In the genomic region with DNA sequence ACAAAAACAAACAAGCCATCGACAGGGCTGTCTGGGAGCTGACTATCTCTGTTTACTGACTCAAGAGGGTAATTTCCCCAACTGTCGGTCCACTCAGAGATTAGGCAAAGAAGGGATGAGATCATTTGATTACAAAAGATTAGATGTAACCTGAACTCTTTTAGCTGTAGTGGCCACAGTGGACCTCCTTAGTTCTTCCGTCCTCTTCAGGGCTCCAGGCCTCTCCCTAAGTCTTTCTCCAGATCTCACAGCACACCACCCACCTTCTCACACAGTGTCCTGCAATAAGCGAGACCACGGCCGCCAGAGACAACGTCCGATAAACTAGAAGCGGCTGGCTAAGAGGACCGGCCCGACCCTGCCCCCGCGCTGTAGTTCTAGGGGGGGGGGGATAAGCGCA, we compare ENCODE assay signal across 9 mouse cellular contexts. TPM values are rescaled to one million over a fixed set of nuclear protein-coding genes. Genes with fewer than 3 reads are reported as not detected.
DNase-seq lines count a peak whose midpoint lies in the region; ATAC-seq lines count a peak whose summit lies in the region.
"Had no signal": no experiment of that assay in that cellular context is flagged by ENCODE, and none has a peak within 500 bp of the region (broad histone marks: within the 10 kb centered on the region; RNA-seq: fewer than 3 reads in every experiment).

No protein-coding gene starts in this region.

- peak; percentile 9; the same call in 1 of the 2 replicates for ATAC-seq in heart, embryonic 13.5 days (ENCODE audit: extremely low read depth, insufficient number of reproducible peaks, low FRiP score, low TSS enrichment)
- ATAC-seq in activated CD4-positive, CD25-positive, alpha-beta regulatory T cell, adult 4 months: peak; percentile 28
- ATAC-seq in hindbrain, embryonic 13.5 days (ENCODE audit: low FRiP score): peak; percentile 41
- peak; percentile 2; the same call in 1 of the 2 replicates for ATAC-seq in megakaryocyte progenitor cell, adult 5-6 weeks (replicated peaks; ENCODE audit: poor library complexity)

- peak overlapping the region; percentile 91 for H3K4me2 ChIP-seq in heart, embryonic 13.5 days
- peak overlapping the region; percentile 91 for H3K4me2 ChIP-seq in hindbrain, embryonic 13.5 days

- peaks cover 14% of the 10 kb centered on the region for H3K36me3 ChIP-seq in heart, embryonic 13.5 days
- H3K36me3 ChIP-seq in hindbrain, embryonic 13.5 days: peaks cover 9% of the 10 kb centered on the region

- H3K4me3 ChIP-seq in heart, embryonic 13.5 days: peak overlapping the region; percentile 72
- H3K4me3 ChIP-seq in hindbrain, embryonic 13.5 days: peak overlapping the region; percentile 76

- WGBS in heart, embryonic 13.5 days: under 1% methylated on average over 14 of the region's 14 CpGs
- 14% methylated on average over 14 of the region's 14 CpGs for WGBS in hindbrain, embryonic 13.5 days

- no peak for DNase-seq in heart, adult 9 months (ENCODE audit: low spot score in 2 of 2)
- no peak for DNase-seq in right cerebral cortex, postnatal 4 days
- DNase-seq in spleen, postnatal 14 days (ENCODE audit: low spot score in 2 of 2): no peak
- no peak for DNase-seq in spleen, adult 12 weeks (ENCODE audit: low spot score)

- H3K4me1 ChIP-seq in heart, embryonic 13.5 days: peaks cover 43% of the 10 kb centered on the region
- H3K4me1 ChIP-seq in hindbrain, embryonic 13.5 days (replicated peaks): peaks cover 30% of the 10 kb centered on the region

- H3K27me3 ChIP-seq in heart, embryonic 13.5 days (replicated peaks): peaks cover 20% of the 10 kb centered on the region
- peaks cover 28% of the 10 kb centered on the region for H3K27me3 ChIP-seq in hindbrain, embryonic 13.5 days

- H3K9ac ChIP-seq in heart, embryonic 13.5 days: peak overlapping the region; percentile 80
- H3K9ac ChIP-seq in hindbrain, embryonic 13.5 days: no peak overlapping the region

- H3K27ac ChIP-seq in heart, embryonic 13.5 days (replicated peaks): peak overlapping the region; percentile 68
- no peak overlapping the region for H3K27ac ChIP-seq in hindbrain, embryonic 13.5 days

- H3K9me3 ChIP-seq in heart, embryonic 13.5 days: no peaks in the 10 kb centered on the region
- no peaks in the 10 kb centered on the region for H3K9me3 ChIP-seq in hindbrain, embryonic 13.5 days

RNA-seq across cellular contexts. Expression of a gene that starts 0.2 kb away (rescaled TPM):
- 17.2 and 18.7 TPM in 2 replicates for polyA plus RNA-seq in heart, embryonic 13.5 days (2015; fragmentation: Nextera tagmentation; extraction: Ambion mirVana)
- polyA plus RNA-seq in activated CD4-positive, CD25-positive, alpha-beta regulatory T cell, adult 4 months (2017; shearing (Covaris generic)): 100 to 1,000 TPM; 116 to 135 TPM
- 8.4 and 9.6 TPM in 2 replicates for polyA plus RNA-seq in hindbrain, embryonic 13.5 days (2015; fragmentation: Nextera tagmentation; extraction: Ambion mirVana)
- 0.51 and 0.86 TPM in 2 replicates for total RNA-seq in megakaryocyte progenitor cell, adult 5-6 weeks (2015)
- 0.21 and 0.34 TPM in 2 replicates for total RNA-seq in megakaryocyte progenitor cell, adult 5-6 weeks (2017)

RNA-seq across cellular contexts. Expression of a gene that starts 6.4 kb away (rescaled TPM):
- polyA plus RNA-seq in heart, embryonic 13.5 days (2015; fragmentation: Nextera tagmentation; extraction: Ambion mirVana): 5.1 and 7.0 TPM in 2 replicates
- 10 to 100 TPM; 57.5 to 62.0 TPM for polyA plus RNA-seq in activated CD4-positive, CD25-positive, alpha-beta regulatory T cell, adult 4 months (2017; shearing (Covaris generic))
- polyA plus RNA-seq in hindbrain, embryonic 13.5 days (2015; fragmentation: Nextera tagmentation; extraction: Ambion mirVana): 2.8 and 3.7 TPM in 2 replicates
- total RNA-seq in megakaryocyte progenitor cell, adult 5-6 weeks (2015): 100 and 115 TPM in 2 replicates
- total RNA-seq in megakaryocyte progenitor cell, adult 5-6 weeks (2017): 175 and 186 TPM in 2 replicates

RNA-seq across cellular contexts. Expression of a gene that starts 42.1 kb away (rescaled TPM):
- polyA plus RNA-seq in heart, embryonic 13.5 days (2015; fragmentation: Nextera tagmentation; extraction: Ambion mirVana): 11.4 and 12.0 TPM in 2 replicates
- 10 to 100 TPM; 25.4 to 27.3 TPM for polyA plus RNA-seq in activated CD4-positive, CD25-positive, alpha-beta regulatory T cell, adult 4 months (2017; shearing (Covaris generic))
- 17.0 and 17.4 TPM in 2 replicates for polyA plus RNA-seq in hindbrain, embryonic 13.5 days (2015; fragmentation: Nextera tagmentation; extraction: Ambion mirVana)
- 14.5 and 20.2 TPM in 2 replicates for total RNA-seq in megakaryocyte progenitor cell, adult 5-6 weeks (2015)
- 12.0 and 14.0 TPM in 2 replicates for total RNA-seq in megakaryocyte progenitor cell, adult 5-6 weeks (2017)

RNA-seq across cellular contexts. Expression of a gene that starts 44.4 kb away (rescaled TPM):
- polyA plus RNA-seq in heart, embryonic 13.5 days (2015; fragmentation: Nextera tagmentation; extraction: Ambion mirVana): 0.79 and 1.1 TPM in 2 replicates
- polyA plus RNA-seq in activated CD4-positive, CD25-positive, alpha-beta regulatory T cell, adult 4 months (2017; shearing (Covaris generic)): 1 to 10 TPM; 2.7 to 4.6 TPM
- polyA plus RNA-seq in hindbrain, embryonic 13.5 days (2015; fragmentation: Nextera tagmentation; extraction: Ambion mirVana): 7.8 and 8.3 TPM in 2 replicates
- total RNA-seq in megakaryocyte progenitor cell, adult 5-6 weeks (2015): 0.07 TPM in 1 of 2 replicates, not detected in the other
- total RNA-seq in megakaryocyte progenitor cell, adult 5-6 weeks (2017): 0.08 and 0.17 TPM in 2 replicates
- total RNA-seq: neutrophil, adult 5-6 weeks had no signal
